ENCODE assay signal across 23 mouse cellular contexts in the genomic region with DNA sequence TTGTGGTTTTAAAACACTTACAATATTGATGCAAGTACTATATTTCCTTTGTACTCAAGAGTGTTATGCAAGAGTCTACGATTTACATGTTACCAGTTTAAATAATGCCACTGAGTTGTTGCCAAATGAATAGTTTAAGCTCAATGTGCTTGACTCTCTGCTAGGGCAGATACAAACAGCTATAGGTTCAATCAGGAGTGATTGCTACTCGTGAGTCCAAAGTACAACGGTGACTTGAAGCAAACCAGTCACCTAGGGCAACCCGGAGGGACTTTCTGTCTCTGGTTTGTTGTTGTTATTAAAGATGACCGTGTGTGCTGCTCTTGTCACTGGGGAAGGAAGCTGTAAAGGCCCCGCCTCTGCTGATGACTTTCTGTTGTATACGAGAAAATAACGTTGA.
"Had no signal": no experiment of that assay in that cellular context is flagged by ENCODE, and none has a peak within 500 bp of the region (broad histone marks: within the 10 kb centered on the region; RNA-seq: fewer than 3 reads in every experiment).

No protein-coding gene starts in this region.

- H3K27me3 ChIP-seq: limb, embryonic 12.5 days; limb, embryonic 15.5 days; lung, embryonic 15.5 days; neural tube, embryonic 12.5 days; neural tube, embryonic 15.5 days had no signal

- H3K4me2 ChIP-seq: limb, embryonic 12.5 days; limb, embryonic 15.5 days; lung, embryonic 15.5 days; midbrain, embryonic 11.5 days; neural tube, embryonic 12.5 days; neural tube, embryonic 15.5 days had no signal

- H3K9me3 ChIP-seq: limb, embryonic 12.5 days; limb, embryonic 15.5 days; lung, embryonic 15.5 days; neural tube, embryonic 12.5 days; neural tube, embryonic 15.5 days had no signal

- DNase-seq: kidney, adult 2 months; kidney, postnatal 25 days; layer of hippocampus, postnatal 36 days; left cerebral cortex, postnatal 4 days; lung, postnatal 4 days; midbrain, embryonic 14.5 days; right cerebral cortex, adult 18-20 months; right cerebral cortex, postnatal 14 days; right cerebral cortex, postnatal 4 days; thymus, adult 2 months; thymus, postnatal 14 days; thymus, postnatal 4 days had no signal

- H3K9ac ChIP-seq: limb, embryonic 12.5 days; limb, embryonic 15.5 days; liver, embryonic 14.5 days; lung, embryonic 15.5 days; neural tube, embryonic 12.5 days; neural tube, embryonic 15.5 days had no signal

- H3K27ac ChIP-seq: hindbrain, postnatal 0 days; kidney, postnatal 0 days; left cerebral cortex, adult 2 months; limb, embryonic 12.5 days; limb, embryonic 15.5 days; liver, embryonic 14.5 days; lung, embryonic 15.5 days; neural tube, embryonic 12.5 days; neural tube, embryonic 15.5 days; stomach, postnatal 0 days had no signal

- ATAC-seq: hindbrain, postnatal 0 days had no signal

- H3K4me3 ChIP-seq: left cerebral cortex, adult 2 months; limb, embryonic 12.5 days; limb, embryonic 15.5 days; lung, embryonic 15.5 days; neural tube, embryonic 12.5 days; neural tube, embryonic 15.5 days had no signal

- H3K4me1 ChIP-seq: limb, embryonic 12.5 days; limb, embryonic 15.5 days; lung, embryonic 15.5 days; neural tube, embryonic 12.5 days; neural tube, embryonic 15.5 days had no signal
